Mouse (Mus musculus): ENCODE measurements around the gene Ear14. TPM values are rescaled to one million over a fixed set of nuclear protein-coding genes. Genes with fewer than 3 reads are reported as not detected.
"Not testable (repeated sequence)": the region's sequence is repeated elsewhere in the genome, so short reads cannot be mapped to it uniquely, and the experiment has no call there.

Gene Ear14
- total and polyA plus RNA-seq, 2 experiments from 2014 or later: not detected

DNA sequence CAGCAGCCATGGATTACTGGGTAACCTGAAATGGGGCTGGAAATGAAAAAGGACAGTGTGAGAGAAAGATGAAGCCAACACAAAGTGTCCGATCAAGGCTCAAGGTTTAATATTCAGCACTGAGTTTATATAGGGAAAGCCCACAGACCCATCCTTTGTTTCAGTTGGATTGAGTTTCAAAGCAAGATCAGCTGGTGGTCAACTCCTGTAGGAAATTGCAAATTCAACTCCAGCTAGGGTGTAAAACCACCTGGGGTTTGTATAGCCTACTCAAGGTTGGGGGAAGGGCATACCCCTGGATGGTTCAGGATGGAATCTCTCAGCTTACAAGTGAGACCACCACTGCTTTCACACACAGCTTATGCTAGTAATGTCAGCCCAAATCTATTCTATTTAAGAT lies 44.5 kb downstream of the Ear14 start:
- DNase-seq (ENCODE audit: low spot score) (no peak), ATAC-seq (no peak)
- WGBS: 84% methylated on average over 1 of the region's 1 CpGs
- no peaks in the 10 kb centered on the region for H3K4me1 ChIP-seq (ENCODE audit: insufficient read depth, low read length)
- no peak overlapping the region for H3K9ac ChIP-seq (replicated peaks; ENCODE audit: low read length)
- H3K9me3 ChIP-seq (ENCODE audit: low read length): no peaks in the 10 kb centered on the region
- H3K36me3 ChIP-seq (ENCODE audit: insufficient read depth, low read length): no peaks in the 10 kb centered on the region
- no peaks in the 10 kb centered on the region for H3K27me3 ChIP-seq (ENCODE audit: insufficient read depth, low read length)
- H3K27ac ChIP-seq: no peak overlapping the region
- TF ChIP-seq CTCF (IDR thresholded peaks at IDR 0.05; ENCODE audit: low read depth): no peak
- H3K4me2 ChIP-seq (ENCODE audit: low read depth, low read length): no peak overlapping the region
- H3K4me3 ChIP-seq (ENCODE audit: low read length): no peak overlapping the region

DNA sequence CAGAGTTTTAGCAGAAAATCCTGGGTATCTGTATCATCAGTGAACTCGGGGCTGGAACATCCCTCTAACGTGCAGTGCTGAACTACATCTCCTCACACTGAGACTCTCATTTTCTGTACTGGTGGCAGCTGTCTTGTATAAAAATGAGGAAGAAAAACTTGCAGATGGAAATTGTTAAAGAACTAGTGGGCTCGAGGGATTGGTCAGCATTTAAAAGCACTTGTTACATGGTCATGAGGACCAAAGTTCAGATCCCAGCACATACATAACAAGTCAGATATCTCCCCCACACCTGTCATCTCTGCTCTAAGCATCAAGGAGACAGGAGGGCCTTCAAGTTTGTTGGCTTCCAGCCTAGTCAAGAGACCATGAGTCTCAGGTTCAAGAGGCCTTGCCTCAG lies 47.2 kb downstream of the Ear14 start:
- H3K4me2 ChIP-seq (ENCODE audit: low read depth, low read length): no peak overlapping the region
- no peaks in the 10 kb centered on the region for H3K4me1 ChIP-seq (ENCODE audit: insufficient read depth, low read length)
- H3K4me3 ChIP-seq (ENCODE audit: low read length): no peak overlapping the region
- 81% methylated on average over 3 of the region's 3 CpGs for WGBS
- H3K36me3 ChIP-seq (ENCODE audit: insufficient read depth, low read length): no peaks in the 10 kb centered on the region
- no peak overlapping the region for H3K27ac ChIP-seq
- TF ChIP-seq CTCF (IDR thresholded peaks at IDR 0.05; ENCODE audit: low read depth): no peak
- no peaks in the 10 kb centered on the region for H3K27me3 ChIP-seq (ENCODE audit: insufficient read depth, low read length)
- H3K9me3 ChIP-seq (ENCODE audit: low read length): no peaks in the 10 kb centered on the region
- ATAC-seq (no peak), DNase-seq (ENCODE audit: low spot score) (no peak)
- no peak overlapping the region for H3K9ac ChIP-seq (replicated peaks; ENCODE audit: low read length)

DNA sequence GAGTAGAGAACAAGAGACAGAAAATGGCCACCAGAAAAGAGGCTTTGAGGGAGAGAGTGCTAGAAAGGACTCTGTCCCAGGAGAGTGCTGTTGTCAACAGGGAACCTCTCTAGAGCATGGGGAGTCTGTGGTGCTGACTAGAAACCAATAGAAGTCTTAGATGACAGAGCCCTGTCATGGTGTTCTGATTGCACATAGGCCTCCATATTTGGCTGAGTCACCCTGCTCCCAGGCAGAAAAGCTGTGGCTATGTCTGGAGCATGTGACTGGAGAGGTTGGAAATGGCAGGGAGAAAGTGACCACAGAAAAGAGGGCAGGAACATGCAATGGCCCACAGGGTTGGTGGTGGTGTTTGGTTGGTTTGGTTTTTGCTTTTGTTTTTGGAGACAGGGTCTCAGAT lies 49.0 kb downstream of the Ear14 start:
- H3K4me2 ChIP-seq (ENCODE audit: low read depth, low read length); H3K4me1 ChIP-seq (ENCODE audit: insufficient read depth, low read length); ATAC-seq; H3K9ac ChIP-seq (replicated peaks; ENCODE audit: low read length); DNase-seq (ENCODE audit: low spot score); H3K9me3 ChIP-seq (ENCODE audit: low read length); H3K4me3 ChIP-seq (ENCODE audit: low read length); H3K27ac ChIP-seq; H3K27me3 ChIP-seq (ENCODE audit: insufficient read depth, low read length); H3K36me3 ChIP-seq (ENCODE audit: insufficient read depth, low read length): not testable (repeated sequence)

DNA sequence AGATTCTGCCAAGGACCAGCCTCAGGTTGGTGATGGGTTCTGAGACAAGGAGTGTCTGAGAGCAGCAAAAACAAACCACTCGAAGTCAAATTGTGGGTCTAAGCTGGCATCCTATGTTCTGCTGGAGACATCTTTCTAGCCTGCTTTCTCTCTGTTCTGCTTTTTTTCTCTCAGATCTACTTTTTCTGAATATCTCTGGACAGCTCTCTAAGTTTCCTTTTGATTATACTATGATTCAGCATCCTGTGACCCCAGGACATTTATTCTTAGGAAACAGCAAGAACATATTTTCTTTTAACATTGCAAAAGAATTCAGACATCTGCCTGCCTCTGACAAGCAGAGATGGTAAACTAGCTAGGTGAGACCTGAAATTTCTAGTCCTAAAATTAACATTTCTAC lies 50.4 kb downstream of the Ear14 start:
- H3K36me3 ChIP-seq (ENCODE audit: insufficient read depth, low read length): no peaks in the 10 kb centered on the region
- H3K27ac ChIP-seq: no peak overlapping the region
- no peak overlapping the region for H3K9ac ChIP-seq (replicated peaks; ENCODE audit: low read length)
- H3K4me1 ChIP-seq (ENCODE audit: insufficient read depth, low read length): no peaks in the 10 kb centered on the region
- TF ChIP-seq CTCF (IDR thresholded peaks at IDR 0.05; ENCODE audit: low read depth): no peak
- H3K4me3 ChIP-seq (ENCODE audit: low read length): no peak overlapping the region
- H3K4me2 ChIP-seq (ENCODE audit: low read depth, low read length): no peak overlapping the region
- 88% methylated on average over 1 of the region's 1 CpGs for WGBS
- ATAC-seq (no peak), DNase-seq (ENCODE audit: low spot score) (no peak)
- H3K9me3 ChIP-seq (ENCODE audit: low read length): no peaks in the 10 kb centered on the region
- H3K27me3 ChIP-seq (ENCODE audit: insufficient read depth, low read length): no peaks in the 10 kb centered on the region

Other genes with a start within 250 kb of the Ear14 start
- 1.2 TPM in 1 of 2 replicates, not detected in the other for gene Pnp2, start 247.4 kb upstream of the Ear14 start, total RNA-seq (2014; rRNA removed)
- gene Pnp2, start 247.4 kb upstream of the Ear14 start, polyA plus RNA-seq (2015; fragmentation: Nextera tagmentation; extraction: Ambion mirVana): 1.2 and 1.3 TPM in 2 replicates
- 0.21 TPM in 1 of 2 replicates, not detected in the other for gene Rnase10, start 195.6 kb upstream of the Ear14 start, total RNA-seq (2014; rRNA removed)
- gene Rnase10, start 195.6 kb upstream of the Ear14 start, polyA plus RNA-seq (2015; fragmentation: Nextera tagmentation; extraction: Ambion mirVana): not detected in 2 replicates
- not detected in 2 replicates for gene Rnase9, start 161.5 kb upstream of the Ear14 start, total RNA-seq (2014; rRNA removed)
- gene Rnase9, start 161.5 kb upstream of the Ear14 start, polyA plus RNA-seq (2015; fragmentation: Nextera tagmentation; extraction: Ambion mirVana): not detected in 2 replicates
- gene Rnase11, start 153.2 kb upstream of the Ear14 start, total RNA-seq (2014; rRNA removed): not detected in 2 replicates
- not detected in 2 replicates for gene Rnase11, start 153.2 kb upstream of the Ear14 start, polyA plus RNA-seq (2015; fragmentation: Nextera tagmentation; extraction: Ambion mirVana)
- not detected in 2 replicates for gene Rnase12, start 145.7 kb upstream of the Ear14 start, total RNA-seq (2014; rRNA removed)
- 0.29 TPM in 1 of 2 replicates, not detected in the other for gene Rnase12, start 145.7 kb upstream of the Ear14 start, polyA plus RNA-seq (2015; fragmentation: Nextera tagmentation; extraction: Ambion mirVana)
- gene Olfr750, start 129.0 kb upstream of the Ear14 start, total RNA-seq (2014; rRNA removed): not detected in 2 replicates
- 0.05 and 0.14 TPM in 2 replicates for gene Olfr750, start 129.0 kb upstream of the Ear14 start, polyA plus RNA-seq (2015; fragmentation: Nextera tagmentation; extraction: Ambion mirVana)
- gene Rnase4, start 112.3 kb upstream of the Ear14 start, total RNA-seq (2014; rRNA removed): 22.9 and 34.1 TPM in 2 replicates
- 17.6 and 19.0 TPM in 2 replicates for gene Rnase4, start 112.3 kb upstream of the Ear14 start, polyA plus RNA-seq (2015; fragmentation: Nextera tagmentation; extraction: Ambion mirVana)
- 0.18 and 1.9 TPM in 2 replicates for gene Ang, start 112.2 kb upstream of the Ear14 start, total RNA-seq (2014; rRNA removed)
- 2.9 and 3.9 TPM in 2 replicates for gene Ang, start 112.2 kb upstream of the Ear14 start, polyA plus RNA-seq (2015; fragmentation: Nextera tagmentation; extraction: Ambion mirVana)
- not detected in 2 replicates for gene Eddm3b, start 89.0 kb upstream of the Ear14 start, total RNA-seq (2014; rRNA removed)
- not detected in 2 replicates for gene Eddm3b, start 89.0 kb upstream of the Ear14 start, polyA plus RNA-seq (2015; fragmentation: Nextera tagmentation; extraction: Ambion mirVana)
- gene Rnase6, start 79.5 kb upstream of the Ear14 start, total RNA-seq (2014; rRNA removed): 0.52 and 1.3 TPM in 2 replicates
- 1.0 TPM in 2 replicates for gene Rnase6, start 79.5 kb upstream of the Ear14 start, polyA plus RNA-seq (2015; fragmentation: Nextera tagmentation; extraction: Ambion mirVana)
- gene Rnase1, start 56.6 kb upstream of the Ear14 start, total RNA-seq (2014; rRNA removed): 0.16 and 0.18 TPM in 2 replicates
- gene Rnase1, start 56.6 kb upstream of the Ear14 start, polyA plus RNA-seq (2015; fragmentation: Nextera tagmentation; extraction: Ambion mirVana): 1.6 and 2.4 TPM in 2 replicates
- not detected in 2 replicates for gene Rnase2b, start 41.1 kb upstream of the Ear14 start, total RNA-seq (2014; rRNA removed)
- not detected in 2 replicates for gene Rnase2b, start 41.1 kb upstream of the Ear14 start, polyA plus RNA-seq (2015; fragmentation: Nextera tagmentation; extraction: Ambion mirVana)
- gene Ang2, start 4.2 kb upstream of the Ear14 start, total RNA-seq (2014; rRNA removed): not detected in 2 replicates
- not detected in 2 replicates for gene Ang2, start 4.2 kb upstream of the Ear14 start, polyA plus RNA-seq (2015; fragmentation: Nextera tagmentation; extraction: Ambion mirVana)
- gene Rnase2a, start 52.7 kb downstream of the Ear14 start, total RNA-seq (2014; rRNA removed): not detected in 2 replicates
- not detected in 2 replicates for gene Rnase2a, start 52.7 kb downstream of the Ear14 start, polyA plus RNA-seq (2015; fragmentation: Nextera tagmentation; extraction: Ambion mirVana)
- not detected in 2 replicates for gene Gm7247, start 158.4 kb downstream of the Ear14 start, total RNA-seq (2014; rRNA removed)
- not detected in 2 replicates for gene Gm7247, start 158.4 kb downstream of the Ear14 start, polyA plus RNA-seq (2015; fragmentation: Nextera tagmentation; extraction: Ambion mirVana)
- not detected in 2 replicates for gene Vmn2r88, start 207.4 kb downstream of the Ear14 start, total RNA-seq (2014; rRNA removed)
- gene Vmn2r88, start 207.4 kb downstream of the Ear14 start, polyA plus RNA-seq (2015; fragmentation: Nextera tagmentation; extraction: Ambion mirVana): not detected in 2 replicates
- gene Vmn2r89, start 248.5 kb downstream of the Ear14 start, total RNA-seq (2014; rRNA removed): not detected in 2 replicates
- gene Vmn2r89, start 248.5 kb downstream of the Ear14 start, polyA plus RNA-seq (2015; fragmentation: Nextera tagmentation; extraction: Ambion mirVana): not detected in 2 replicates